9 mouse cellular contexts compared by ENCODE assay signal in genomic region chr10:18067761-18068446, GRCm38 (mm10). TPM values are rescaled to one million over a fixed set of nuclear protein-coding genes. Genes with fewer than 3 reads are reported as not detected.
DNase-seq lines count a peak whose midpoint lies in the region; ATAC-seq and TF ChIP-seq lines count a peak whose summit lies in the region.
"Had no signal": no experiment of that assay in that cellular context is flagged by ENCODE, and none has a peak within 500 bp of the region (broad histone marks: within the 10 kb centered on the region; RNA-seq: fewer than 3 reads in every experiment).

No protein-coding gene starts in this region.

- intact Hi-C loops in left cerebral cortex, postnatal 25 days (cut with DNase I) = no loop called here

- peak; percentile 18 for DNase-seq in hindbrain, embryonic 10.5 days (ENCODE audit: low spot score)
- DNase-seq in hindbrain, postnatal 0 days (ENCODE audit: low spot score) = no peak
- DNase-seq in brain, embryonic 14.5 days (ENCODE audit: low read depth) = peak; percentile 33
- DNase-seq in left cerebral cortex, postnatal 25 days (ENCODE audit: low spot score in 2 of 2) = no peak
- DNase-seq in urinary bladder, postnatal 10 days (ENCODE audit: low spot score) = no peak
- DNase-seq: kidney, postnatal 36 days; lung, postnatal 4 days had no signal

- H3K27me3 ChIP-seq in hindbrain, embryonic 10.5 days (ENCODE audit: insufficient read depth, poor library complexity, severe bottlenecking) = no peaks in the 10 kb centered on the region
- H3K27me3 ChIP-seq in hindbrain, postnatal 0 days (ENCODE audit: insufficient read depth, low read length) = no peaks in the 10 kb centered on the region
- H3K27me3 ChIP-seq in midbrain, embryonic 12.5 days = no peaks in the 10 kb centered on the region

- no peak overlapping the region for H3K4me3 ChIP-seq in hindbrain, embryonic 10.5 days
- H3K4me3 ChIP-seq in hindbrain, postnatal 0 days (ENCODE audit: low read length) = no peak overlapping the region
- no peak overlapping the region for H3K4me3 ChIP-seq in embryonic fibroblast, embryonic 13.5 days (ENCODE audit: insufficient read depth, low read length)
- H3K4me3 ChIP-seq in midbrain, embryonic 12.5 days = no peak overlapping the region

- 79% methylated on average over 10 of the region's 10 CpGs for WGBS in hindbrain, embryonic 10.5 days
- WGBS in hindbrain, postnatal 0 days = 50% methylated on average over 10 of the region's 10 CpGs
- WGBS in midbrain, embryonic 12.5 days = 73% methylated on average over 10 of the region's 10 CpGs

- no peak overlapping the region for H3K4me2 ChIP-seq in hindbrain, postnatal 0 days (ENCODE audit: low read depth, low read length)
- no peak overlapping the region for H3K4me2 ChIP-seq in midbrain, embryonic 12.5 days (replicated peaks)

- H3K27ac ChIP-seq in hindbrain, embryonic 10.5 days = no peak overlapping the region; the same call in 1 of the 2 replicates
- H3K27ac ChIP-seq in hindbrain, postnatal 0 days = no peak overlapping the region; the same call in 1 of the 2 replicates
- peak overlapping the region; percentile 60; the same call in 1 of the 2 replicates for H3K27ac ChIP-seq in embryonic fibroblast, embryonic 13.5 days (ENCODE audit: insufficient read depth, low read length)
- no peak overlapping the region for H3K27ac ChIP-seq in midbrain, embryonic 12.5 days (replicated peaks)

- no peak for TF ChIP-seq CTCF in hindbrain, postnatal 0 days (IDR thresholded peaks at IDR 0.05; ENCODE audit: low read depth)
- TF ChIP-seq CTCF in brain, embryonic 14.5 days (IDR thresholded peaks at IDR 0.05; ENCODE audit: borderline replicate concordance, extremely low read depth, insufficient read depth, insufficient read length) = no peak
- no peak for TF ChIP-seq CTCF in embryonic fibroblast, embryonic 13.5 days (IDR thresholded peaks at IDR 0.05; ENCODE audit: borderline replicate concordance, insufficient read depth, low read length)

- H3K36me3 ChIP-seq in hindbrain, embryonic 10.5 days = peaks cover 9% of the 10 kb centered on the region; the same call in 1 of the 2 replicates
- no peaks in the 10 kb centered on the region for H3K36me3 ChIP-seq in hindbrain, postnatal 0 days (ENCODE audit: insufficient read depth, low read length)
- no peaks in the 10 kb centered on the region for H3K36me3 ChIP-seq in midbrain, embryonic 12.5 days

- TF ChIP-seq POLR2A in brain, embryonic 14.5 days (IDR thresholded peaks at IDR 0.05; ENCODE audit: borderline replicate concordance, extremely low read depth, insufficient read depth, insufficient read length, poor library complexity, severe bottlenecking) = no peak
- no peak for TF ChIP-seq POLR2A in embryonic fibroblast, embryonic 13.5 days (IDR thresholded peaks at IDR 0.05; ENCODE audit: low read depth, low read length)

- ATAC-seq in hindbrain, postnatal 0 days = no peak
- ATAC-seq in midbrain, embryonic 12.5 days (ENCODE audit: low FRiP score, low read depth) = no peak

- no peak overlapping the region for H3K9ac ChIP-seq in hindbrain, postnatal 0 days (replicated peaks; ENCODE audit: low read length)
- H3K9ac ChIP-seq in midbrain, embryonic 12.5 days (replicated peaks) = peak overlapping the region; percentile 24; the same call in 1 of the 2 replicates

- H3K9me3 ChIP-seq in hindbrain, embryonic 10.5 days = no peaks in the 10 kb centered on the region
- H3K9me3 ChIP-seq in hindbrain, postnatal 0 days (ENCODE audit: low read length) = no peaks in the 10 kb centered on the region
- no peaks in the 10 kb centered on the region for H3K9me3 ChIP-seq in midbrain, embryonic 12.5 days

- peaks cover 13% of the 10 kb centered on the region for H3K4me1 ChIP-seq in hindbrain, embryonic 10.5 days (replicated peaks)
- H3K4me1 ChIP-seq in hindbrain, postnatal 0 days (ENCODE audit: insufficient read depth, low read length) = 0 out of 2 replicates have a peak, but pooled peaks cover 5% of the 10 kb centered on the region
- H3K4me1 ChIP-seq in embryonic fibroblast, embryonic 13.5 days (ENCODE audit: control insufficient read depth, insufficient read depth, low read length) = peaks cover 6% of the 10 kb centered on the region; the same call in 1 of the 2 replicates
- peaks cover 9% of the 10 kb centered on the region; the same call in 1 of the 2 replicates for H3K4me1 ChIP-seq in midbrain, embryonic 12.5 days

RNA-seq across cellular contexts. Expression of gene Reps1, which starts 12.2 kb away (rescaled TPM):
- 12.9 and 15.7 TPM in 2 replicates for polyA plus RNA-seq in hindbrain, embryonic 10.5 days (2016; fragmentation: Nextera tagmentation; extraction: Ambion mirVana)
- total RNA-seq in hindbrain, postnatal 0 days (2014; rRNA removed) = 64.9 and 69.5 TPM in 2 replicates
- polyA plus RNA-seq in hindbrain, postnatal 0 days (2015; fragmentation: Nextera tagmentation; extraction: Ambion mirVana) = 20.6 and 21.1 TPM in 2 replicates
- 85.6 and 86.1 TPM in 2 replicates for polyA plus RNA-seq in brain, embryonic 14.5 days (2012; rRNA removed)
- polyA plus RNA-seq in embryonic fibroblast, embryonic 13.5 days (2011; ENCODE audit: insufficient read length, low read depth, missing spikeins) = 42.6 and 57.3 TPM in 2 replicates
- 17.8 and 20.6 TPM in 2 replicates for polyA plus RNA-seq in midbrain, embryonic 12.5 days (2016; fragmentation: Nextera tagmentation; extraction: Ambion mirVana)
- 10 to 100 TPM; 51.0 to 58.0 TPM for total RNA-seq in left cerebral cortex, postnatal 25 days (2021)

RNA-seq across cellular contexts. Expression of gene Abracl, which starts 44.8 kb away (rescaled TPM):
- 185 and 211 TPM in 2 replicates for polyA plus RNA-seq in hindbrain, embryonic 10.5 days (2016; fragmentation: Nextera tagmentation; extraction: Ambion mirVana)
- total RNA-seq in hindbrain, postnatal 0 days (2014; rRNA removed) = 10.4 and 27.9 TPM in 2 replicates
- polyA plus RNA-seq in hindbrain, postnatal 0 days (2015; fragmentation: Nextera tagmentation; extraction: Ambion mirVana) = 55.9 and 60.6 TPM in 2 replicates
- 61.8 and 123 TPM in 2 replicates for polyA plus RNA-seq in brain, embryonic 14.5 days (2012; rRNA removed)
- polyA plus RNA-seq in embryonic fibroblast, embryonic 13.5 days (2011; ENCODE audit: insufficient read length, low read depth, missing spikeins) = 224 and 302 TPM in 2 replicates
- 144 and 151 TPM in 2 replicates for polyA plus RNA-seq in midbrain, embryonic 12.5 days (2016; fragmentation: Nextera tagmentation; extraction: Ambion mirVana)
- 10 to 100 TPM; 13.3 to 15.0 TPM for total RNA-seq in left cerebral cortex, postnatal 25 days (2021)

Comparison
In these comparisons a context has a peak if more than half of its experiments do, and no peak if none do; other contexts are left out.
1. DNase-seq: peak in hindbrain, embryonic 10.5 days (single experiment) and brain, embryonic 14.5 days (single experiment); none in hindbrain, postnatal 0 days (single experiment), left cerebral cortex, postnatal 25 days (0 of 2) and urinary bladder, postnatal 10 days (single experiment).